Mouse (Mus musculus): ENCODE measurements at regions not wholly inside any gene's neighbourhood (a gene's known extent, or its start where the extent isn't known, plus 50 kb on each side); places are given as distances from the start of the nearest gene placed in this dataset.
A peak's percentile ranks its signal among the peaks of the same experiment; 100 is the strongest.

DNA sequence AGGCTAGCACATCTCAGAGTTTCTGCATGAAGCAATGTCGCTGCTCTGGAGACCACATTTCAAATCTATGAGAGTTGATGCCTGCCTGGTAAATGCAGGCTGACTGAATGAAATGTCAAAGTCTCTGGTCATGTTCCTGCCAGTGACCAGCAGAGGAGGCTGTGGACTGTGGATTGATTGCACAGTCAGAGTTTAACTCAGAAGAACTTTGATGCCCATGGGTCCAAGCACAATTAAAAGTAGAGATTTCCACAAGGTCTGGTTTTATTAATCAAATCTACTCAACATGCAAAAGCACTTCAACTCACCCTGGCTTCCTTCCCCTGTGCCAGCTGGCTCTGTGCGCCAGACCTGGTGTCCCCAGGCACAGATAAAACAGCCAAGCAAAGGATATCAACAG lies 81.3 kb downstream of the Hsd17b3 start:
- intact Hi-C loops (cut with DNase I) = no loop called here
- no peak overlapping the region for H3K4me3 ChIP-seq
- no peak for DNase-seq
- TF ChIP-seq CTCF (IDR thresholded peaks at IDR 0.05) = peak; percentile 40
- no peak overlapping the region for H3K27ac ChIP-seq

DNA sequence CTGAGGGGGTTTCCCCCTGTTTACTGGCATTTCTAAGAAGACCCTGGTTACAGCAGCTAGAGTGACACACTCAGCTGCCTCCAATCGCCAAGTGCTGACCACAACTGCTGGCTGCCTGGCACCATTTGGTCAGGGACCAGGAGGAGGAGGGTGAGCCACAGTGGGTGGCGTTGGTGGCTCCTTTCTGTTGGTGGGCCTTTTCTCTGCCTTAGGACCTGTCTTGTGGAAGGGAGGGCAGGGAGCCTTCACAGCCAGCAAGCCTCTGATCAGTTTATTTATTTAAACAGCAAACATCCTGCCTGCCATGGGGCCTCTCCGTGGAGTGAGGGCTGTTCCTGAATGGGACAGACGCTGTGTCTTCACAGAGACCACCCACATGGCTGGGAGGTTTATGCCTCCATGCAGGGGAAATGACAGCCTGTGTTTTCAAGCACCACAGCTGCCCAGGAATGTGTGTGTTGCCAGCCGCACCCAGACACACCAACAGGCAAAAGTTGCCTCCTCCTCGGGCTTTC lies 86.0 kb downstream of the Hsd17b3 start:
- no peak for DNase-seq
- H3K4me3 ChIP-seq = no peak overlapping the region
- intact Hi-C loops (cut with DNase I) = no loop called here
- H3K27ac ChIP-seq = no peak overlapping the region
- no peak for TF ChIP-seq CTCF (IDR thresholded peaks at IDR 0.05)

DNA sequence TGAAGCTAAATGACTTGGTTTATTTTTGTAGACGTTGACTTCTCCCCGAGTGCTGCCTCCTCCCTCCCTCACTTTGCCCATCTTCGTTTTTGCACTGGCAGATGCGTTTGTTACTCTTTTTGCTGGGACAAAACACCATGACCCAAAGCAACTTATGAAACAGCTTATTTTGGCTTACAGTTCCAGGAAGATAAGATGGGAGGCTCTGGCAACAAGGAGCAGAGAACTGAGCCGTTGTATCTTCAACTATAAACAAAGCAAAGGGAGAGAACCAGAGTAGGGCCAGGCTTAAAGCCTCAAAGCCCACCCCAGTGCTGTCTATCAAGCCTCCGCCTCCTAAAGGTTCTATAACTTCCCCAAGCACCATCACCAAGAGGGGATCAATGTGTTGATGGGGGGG lies 88.7 kb downstream of the Hsd17b3 start:
- Histone ChIP-seq H3K4me3 (no peak overlapping the region), H3K27ac (no peak overlapping the region)
- no peak for TF ChIP-seq CTCF (IDR thresholded peaks at IDR 0.05)
- intact Hi-C loops (cut with DNase I) = no loop called here
- no peak for DNase-seq

DNA sequence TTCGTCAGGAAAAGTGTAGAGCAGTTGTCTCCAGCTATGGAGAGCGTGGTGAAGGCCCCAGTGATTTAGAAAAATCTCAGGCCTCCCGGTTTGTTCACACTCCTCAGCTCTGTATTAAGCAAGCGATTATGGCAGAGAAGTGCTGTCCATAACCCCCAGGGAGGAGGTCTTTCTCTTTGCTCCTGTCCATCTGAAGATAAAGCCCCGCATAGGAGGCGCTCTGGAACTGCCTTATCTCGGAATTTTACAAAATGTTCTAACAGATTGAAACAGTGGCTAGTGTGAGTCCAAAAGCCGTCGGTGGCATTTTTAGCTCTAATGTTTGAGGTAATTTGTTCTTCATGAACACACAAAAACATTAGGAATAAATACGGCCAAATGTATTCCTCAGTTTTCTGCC lies 90.4 kb downstream of the Hsd17b3 start:
- intact Hi-C loops (cut with DNase I) = no loop called here
- no peak for TF ChIP-seq CTCF (IDR thresholded peaks at IDR 0.05)
- Histone ChIP-seq H3K4me3 (no peak overlapping the region), H3K27ac (no peak overlapping the region)
- DNase-seq = no peak

DNA sequence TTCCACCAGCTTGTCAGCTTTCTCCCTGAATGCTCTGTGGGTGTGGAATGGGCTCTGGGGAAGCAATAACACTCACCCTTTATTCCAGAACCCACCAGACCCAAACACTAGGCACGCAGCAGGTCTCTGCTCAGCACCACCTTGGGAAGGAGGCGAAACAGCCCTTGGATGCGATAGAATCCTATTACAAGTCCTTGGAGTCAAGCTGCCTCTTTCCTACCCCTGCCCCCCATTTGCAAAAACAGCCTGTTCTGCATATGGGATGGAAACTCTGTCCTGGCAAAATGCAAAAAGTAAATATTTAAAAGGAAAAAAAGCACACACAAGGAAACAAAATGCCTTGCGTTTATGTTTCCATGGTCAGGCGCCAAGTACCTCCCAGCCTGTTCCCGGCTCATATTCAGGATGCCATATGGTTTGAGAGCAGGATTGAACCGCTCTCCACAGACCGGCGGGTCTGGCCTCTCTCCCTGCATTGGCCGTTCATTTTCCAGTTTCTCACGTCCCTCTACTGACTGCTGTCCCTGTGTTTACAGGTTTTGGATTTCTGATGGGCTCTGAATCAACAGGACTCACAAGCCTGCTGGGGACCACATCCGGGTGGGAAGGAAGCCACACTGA lies 95.1 kb downstream of the Hsd17b3 start:
- H3K4me3 ChIP-seq = no peak overlapping the region
- no peak overlapping the region for H3K27ac ChIP-seq
- TF ChIP-seq CTCF (IDR thresholded peaks at IDR 0.05) = no peak
- no peak for DNase-seq
- intact Hi-C loops (cut with DNase I) = no loop called here

DNA sequence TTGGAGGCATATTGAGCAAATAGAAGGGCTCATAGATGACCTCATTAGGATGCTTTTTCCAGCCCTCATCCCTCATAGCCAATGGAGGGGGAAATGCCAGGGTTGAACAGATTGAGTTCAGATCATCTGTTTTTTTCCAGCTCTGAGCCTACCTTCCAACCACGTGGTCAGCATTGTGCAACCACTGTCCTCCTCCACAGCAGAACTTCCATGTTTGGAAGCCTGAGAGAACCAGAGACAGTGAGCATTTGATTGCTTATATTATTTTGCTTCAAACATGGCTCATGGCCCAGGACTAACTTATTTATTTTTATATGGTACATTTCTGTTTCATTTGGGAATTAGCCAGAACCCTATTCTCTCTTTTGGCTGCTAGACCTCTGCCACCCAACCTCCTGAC lies 96.0 kb downstream of the Hsd17b3 start:
- no peak for TF ChIP-seq CTCF (IDR thresholded peaks at IDR 0.05)
- intact Hi-C loops (cut with DNase I) = no loop called here
- Histone ChIP-seq H3K4me3 (no peak overlapping the region), H3K27ac (no peak overlapping the region)
- no peak for DNase-seq

DNA sequence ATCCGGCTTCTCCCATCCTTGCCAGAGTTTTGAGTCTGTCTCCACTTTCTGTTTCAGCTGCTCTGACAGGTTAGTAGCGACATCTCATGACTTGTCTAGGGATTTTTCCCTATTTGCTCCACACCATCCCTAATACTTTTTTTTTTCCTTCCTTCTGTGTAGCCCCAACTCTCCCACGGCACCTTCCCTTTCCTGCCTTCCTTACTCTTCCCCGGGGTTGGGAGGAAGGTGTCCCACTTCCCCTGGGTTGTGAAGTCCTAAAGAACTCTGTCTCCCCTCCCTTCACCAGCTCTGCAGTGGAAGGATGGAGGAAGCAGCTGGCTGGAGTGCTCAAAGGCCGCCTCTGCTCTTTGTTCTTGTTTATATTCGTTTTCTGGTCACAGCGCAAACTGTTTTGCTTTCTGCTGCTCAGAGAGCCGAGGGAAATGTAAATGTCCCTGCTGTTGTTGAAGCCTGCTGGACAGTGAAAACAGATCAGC lies 98.5 kb downstream of the Hsd17b3 start:
- intact Hi-C loops (cut with DNase I) = no loop called here
- no peak for DNase-seq

DNA sequence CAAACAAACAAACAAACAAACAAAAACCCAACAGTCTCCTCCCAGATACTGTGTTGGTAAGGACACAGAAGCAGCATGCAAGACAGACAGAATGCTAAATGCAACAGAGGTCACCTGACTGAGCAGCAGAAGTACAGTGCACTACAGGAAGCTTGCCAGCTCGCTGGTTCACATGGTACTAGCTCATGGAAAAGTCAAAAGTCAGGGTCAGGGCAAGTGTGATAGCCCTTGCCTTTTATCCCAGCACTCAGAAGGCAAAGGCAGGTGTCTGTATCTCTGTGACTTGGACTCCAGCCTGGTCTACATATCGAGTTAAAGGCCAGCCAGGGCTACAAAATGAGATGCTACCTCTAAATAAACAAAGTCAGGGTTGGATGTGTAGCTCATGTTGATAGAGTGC lies 99.3 kb downstream of the Hsd17b3 start:
- no peak for TF ChIP-seq CTCF (IDR thresholded peaks at IDR 0.05)
- Histone ChIP-seq H3K27ac (no peak overlapping the region), H3K4me3 (no peak overlapping the region)
- intact Hi-C loops (cut with DNase I) = no loop called here
- DNase-seq = no peak

More for the DNA sequence above, 98.5 kb downstream of the Hsd17b3 start:
- Histone ChIP-seq H3K4me3 (peak overlapping the region; percentile 17; the same call in 1 of the 2 replicates), H3K27ac (no peak overlapping the region)
- TF ChIP-seq CTCF (IDR thresholded peaks at IDR 0.05) = peak; percentile 63

DNA sequence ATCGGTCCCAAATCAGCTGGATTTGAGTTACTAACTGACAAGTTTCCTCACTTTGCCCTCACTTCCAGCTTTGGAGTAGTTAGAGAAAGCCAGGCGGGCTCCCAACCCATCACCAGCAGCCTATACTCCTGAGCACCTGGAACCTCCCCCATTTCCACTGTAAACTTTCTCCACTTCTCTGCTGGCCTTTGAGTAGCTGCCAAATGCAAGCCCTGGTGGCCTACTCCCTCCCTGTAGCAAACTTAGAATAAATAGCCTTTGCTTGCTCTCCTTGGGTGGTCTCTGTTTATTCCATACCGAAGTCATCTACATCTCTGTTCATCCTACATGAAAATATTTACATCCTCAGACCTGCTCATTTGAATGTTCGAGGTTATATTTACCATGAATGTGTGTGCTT lies 100.8 kb downstream of the Hsd17b3 start:
- no peak overlapping the region for H3K4me3 ChIP-seq
- DNase-seq = no peak
- TF ChIP-seq CTCF (IDR thresholded peaks at IDR 0.05) = no peak
- no peak overlapping the region; the same call in 1 of the 2 replicates for H3K27ac ChIP-seq
- intact Hi-C loops (cut with DNase I) = no loop called here

DNA sequence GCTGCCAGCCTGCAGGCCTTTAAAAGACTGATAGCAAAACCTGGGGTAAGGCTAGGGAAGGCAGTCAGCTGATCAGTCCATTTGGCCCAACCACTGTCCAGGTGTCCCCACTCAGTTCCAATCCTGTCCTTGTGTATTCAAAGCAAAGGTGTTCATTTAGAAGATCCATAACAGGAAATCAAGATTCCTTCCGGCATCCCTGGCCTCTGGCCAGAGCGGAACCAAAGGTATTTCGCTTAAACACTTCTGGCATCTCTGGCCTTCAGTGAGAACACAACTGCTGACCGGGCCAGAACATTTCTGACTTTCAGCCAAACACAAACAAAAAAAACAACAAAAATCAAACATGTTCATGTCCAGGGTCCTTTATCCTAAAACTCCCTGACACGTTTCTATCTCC lies 102.3 kb downstream of the Hsd17b3 start:
- Histone ChIP-seq H3K4me3 (no peak overlapping the region), H3K27ac (peak overlapping the region; percentile 60)
- TF ChIP-seq CTCF (IDR thresholded peaks at IDR 0.05) = no peak
- DNase-seq = peak; percentile 56
- intact Hi-C loops (cut with DNase I) = no loop called here

DNA sequence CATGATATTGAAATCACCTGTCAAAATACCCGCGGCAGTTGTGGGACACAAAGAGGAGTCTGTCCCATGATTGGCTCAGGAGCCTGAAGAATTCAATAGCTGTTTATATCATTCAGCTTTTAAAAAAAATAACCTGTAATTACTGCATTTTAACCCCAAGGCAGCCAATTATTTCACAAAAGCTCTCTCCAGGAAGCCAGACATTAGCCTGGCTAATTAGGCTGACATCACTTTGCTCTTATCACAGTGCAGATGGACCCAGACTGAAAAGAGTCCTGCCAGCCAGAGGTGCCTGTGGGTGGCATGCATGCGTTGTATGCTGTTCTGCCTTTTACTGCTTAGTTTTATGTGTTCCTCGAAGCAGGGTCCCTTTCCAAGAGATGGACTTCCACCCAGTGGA lies 103.4 kb downstream of the Hsd17b3 start:
- Histone ChIP-seq H3K27ac (peak overlapping the region; percentile 60), H3K4me3 (no peak overlapping the region)
- no peak for DNase-seq
- intact Hi-C loops (cut with DNase I) = no loop called here
- no peak for TF ChIP-seq CTCF (IDR thresholded peaks at IDR 0.05)

DNA sequence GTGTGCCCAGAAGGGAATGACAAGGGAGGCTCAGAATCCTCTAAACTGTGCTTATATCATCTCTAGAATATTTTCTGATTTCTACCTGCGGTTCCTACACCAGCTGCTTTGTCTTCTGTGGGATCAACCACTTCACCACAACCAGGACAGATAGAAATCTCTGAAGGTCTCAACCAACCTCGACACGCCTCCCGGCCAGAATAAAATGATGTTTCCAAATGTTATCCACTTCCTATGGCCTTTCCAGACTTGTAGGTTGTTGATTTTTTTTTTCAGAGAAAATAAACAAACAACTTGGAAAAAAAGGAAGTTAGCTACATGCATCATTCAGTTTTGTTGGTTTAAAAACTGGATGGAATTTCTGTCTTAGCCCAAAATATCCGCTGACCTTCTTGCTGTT lies 103.9 kb downstream of the Hsd17b3 start:
- TF ChIP-seq CTCF (IDR thresholded peaks at IDR 0.05) = no peak
- no peak overlapping the region for H3K4me3 ChIP-seq
- DNase-seq = no peak
- peak overlapping the region; percentile 63 for H3K27ac ChIP-seq
- intact Hi-C loops (cut with DNase I) = no loop called here

DNA sequence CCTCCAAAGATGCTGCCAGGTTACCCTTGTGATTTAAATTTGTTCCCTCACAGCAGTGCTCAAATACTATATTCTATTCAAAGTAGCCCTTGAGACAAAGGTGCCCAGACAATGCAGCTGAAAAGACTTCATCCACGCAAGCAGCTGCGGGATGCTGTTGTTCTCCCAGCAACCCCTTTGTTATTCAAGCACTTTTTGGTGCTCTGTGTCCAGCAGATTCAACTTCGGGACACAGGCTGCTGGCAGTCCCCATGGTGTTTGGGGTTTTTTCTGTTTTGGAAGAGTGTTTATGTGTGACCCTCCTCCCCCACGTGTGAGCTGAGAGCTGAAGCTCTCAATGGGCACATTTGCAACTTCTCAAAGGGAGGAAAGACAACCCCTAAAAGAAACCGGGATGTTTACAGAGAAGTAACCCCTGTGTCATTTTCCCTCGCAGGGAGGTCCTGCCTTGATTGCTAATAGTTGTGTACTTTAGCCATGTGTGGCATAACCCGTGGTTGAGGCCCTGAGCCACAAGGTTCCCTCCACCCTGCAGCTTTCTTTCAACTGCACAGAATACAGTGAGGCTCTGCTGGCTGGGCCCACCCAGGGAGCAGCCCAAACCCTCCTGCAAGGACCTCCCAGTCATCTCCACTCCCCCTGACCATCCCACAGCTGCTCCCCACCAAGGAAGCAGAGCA lies 108.9 kb downstream of the Hsd17b3 start:
- no peak for TF ChIP-seq CTCF (IDR thresholded peaks at IDR 0.05)
- intact Hi-C loops (cut with DNase I) = no loop called here

DNA sequence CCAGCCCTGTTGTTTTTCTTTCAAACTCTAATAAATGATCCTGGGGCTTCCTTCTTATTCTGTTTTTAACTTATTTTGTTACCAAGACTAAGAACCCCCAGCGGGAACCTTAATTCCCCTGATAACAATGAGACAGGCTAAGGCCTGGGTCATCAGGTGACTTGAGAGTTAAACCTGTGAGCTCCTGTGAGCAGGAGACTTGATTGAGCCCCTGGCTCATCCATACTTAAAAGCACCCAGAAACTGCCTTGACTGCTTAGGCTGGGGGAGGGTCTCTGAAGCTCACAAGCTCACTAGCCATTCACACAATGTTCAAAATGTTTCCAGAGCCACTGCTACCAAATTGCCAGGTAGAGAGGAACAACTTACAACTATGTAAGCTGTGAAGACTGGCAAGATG lies 109.4 kb downstream of the Hsd17b3 start:
- Histone ChIP-seq H3K4me3 (no peak overlapping the region), H3K27ac (no peak overlapping the region)
- intact Hi-C loops (cut with DNase I) = no loop called here
- TF ChIP-seq CTCF (IDR thresholded peaks at IDR 0.05) = no peak
- DNase-seq = no peak

More for the DNA sequence above, 108.9 kb downstream of the Hsd17b3 start:
- DNase-seq = no peak
- no peak overlapping the region for H3K4me3 ChIP-seq
- no peak overlapping the region for H3K27ac ChIP-seq
